Mouse (Mus musculus) gastrocnemius, adult 2 months (tissue): ENCODE results near the gene Rps6ka2. TPM values are rescaled to one million over a fixed set of nuclear protein-coding genes. Genes with fewer than 3 reads are reported as not detected.

ENCODE experiments used
- DNase-seq: peaks from one replicate; pipeline ENCODE4 v3.0.0; 2022
- H3K27ac ChIP-seq: fragments of 200-600 bp; 2 replicates; pipeline ENCODE4 v1.8.1; 2022; ENCODE audit warnings: mild to moderate bottlenecking
- H3K4me3 ChIP-seq: fragments of 200-600 bp; 2 replicates; pipeline ENCODE4 v1.8.1; 2022; ENCODE audit warnings: mild to moderate bottlenecking, moderate library complexity
- CTCF ChIP-seq: fragments of 200-600 bp; IDR thresholded peaks from 2 replicates; pipeline ENCODE4 v1.8.1; 2022; ENCODE audit warnings: antibody characterized with exemption, mild to moderate bottlenecking, moderate library complexity
- intact Hi-C: fragments of 180-260 bp; cut with DNase I; formaldehyde crosslinking; loops from one replicate; pipeline ENCODE4 v1.15.1; 2025
- total RNA-seq, 2 experiments: library from RNA; stranded (reverse); gene quantifications; 2 replicates each; pipeline ENCODE4 v1.2.3; 2021

The Rps6ka2 gene
- total RNA-seq, 2 experiments from 2014 or later, result 86.7 to 120 TPM

DNA sequence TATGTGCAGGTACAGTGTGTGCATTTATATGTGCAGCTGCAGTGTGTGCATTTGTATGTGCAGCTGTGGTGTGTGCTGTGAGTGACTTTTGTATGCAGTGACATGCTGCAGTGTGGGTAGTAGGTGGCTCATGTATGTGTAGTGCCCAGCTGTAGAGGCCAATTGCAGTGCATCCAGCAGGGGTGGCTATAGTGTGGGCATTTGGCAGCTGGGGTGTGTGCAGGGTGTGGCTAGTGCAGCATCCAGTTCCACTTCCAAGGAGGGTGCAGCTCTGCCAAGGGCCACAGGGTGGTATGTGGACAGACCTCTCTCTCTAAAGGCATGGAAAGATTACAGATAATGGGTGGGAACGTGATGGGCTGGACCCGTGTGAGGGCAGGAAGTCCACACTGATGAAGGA lies 43.3 kb downstream of the Rps6ka2 start:
- no peak for TF ChIP-seq CTCF
- Histone ChIP-seq H3K4me3 (no peak overlapping the region), H3K27ac (no peak overlapping the region)
- DNase-seq, result no peak
- intact Hi-C loops, result no loop called here

DNA sequence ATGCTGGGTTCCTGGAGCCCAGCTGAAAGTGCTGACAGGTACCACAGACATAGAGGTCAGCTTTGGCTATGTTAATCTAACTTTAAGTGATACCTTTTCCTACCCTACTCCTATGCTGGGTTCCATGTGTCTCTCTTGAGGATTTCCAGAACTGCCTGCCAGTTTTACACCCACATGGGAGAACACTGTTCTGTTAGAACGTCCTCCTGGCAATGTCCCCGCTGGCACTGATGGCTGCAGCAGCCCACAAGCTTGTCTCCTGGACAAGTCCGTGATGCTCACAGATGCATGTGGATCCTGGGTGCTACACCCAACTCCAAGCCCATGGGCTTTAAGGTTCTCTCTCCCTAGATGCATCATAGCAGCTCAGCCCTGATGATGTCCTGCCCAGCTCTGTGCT lies 44.1 kb downstream of the Rps6ka2 start:
- TF ChIP-seq CTCF, result no peak
- DNase-seq, result peak; percentile 44
- Histone ChIP-seq H3K4me3 (no peak overlapping the region), H3K27ac (no peak overlapping the region)
- intact Hi-C loops, result no loop called here

DNA sequence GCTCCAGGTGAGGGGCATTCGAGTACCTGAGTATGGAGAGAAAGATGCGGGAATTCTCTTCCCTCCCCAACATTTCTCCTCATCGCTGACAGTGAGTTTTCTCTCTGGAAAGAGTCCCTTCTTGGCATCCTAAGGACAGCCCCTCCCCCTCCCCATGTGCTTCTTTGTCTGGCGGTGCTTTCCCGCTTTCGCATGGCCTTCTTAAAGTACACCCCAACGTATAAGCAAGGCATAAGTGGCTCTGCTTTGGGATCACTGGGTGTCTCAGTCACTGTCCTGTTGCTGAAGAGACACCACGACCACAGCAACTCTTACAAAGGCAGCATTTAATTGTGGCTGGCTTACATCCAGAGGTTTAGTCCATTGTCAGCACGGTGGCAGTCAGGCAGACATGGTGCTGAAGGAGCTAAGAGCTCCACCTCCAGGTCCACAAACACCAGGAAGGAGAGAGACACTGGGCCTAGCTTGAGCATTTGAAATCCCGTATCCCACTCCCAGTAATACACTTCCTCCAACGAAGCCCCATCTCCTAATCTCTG lies 47.9 kb downstream of the Rps6ka2 start:
- no peak overlapping the region for H3K27ac ChIP-seq
- DNase-seq, result no peak
- intact Hi-C loops, result no loop called here
- H3K4me3 ChIP-seq, result no peak overlapping the region
- no peak for TF ChIP-seq CTCF

DNA sequence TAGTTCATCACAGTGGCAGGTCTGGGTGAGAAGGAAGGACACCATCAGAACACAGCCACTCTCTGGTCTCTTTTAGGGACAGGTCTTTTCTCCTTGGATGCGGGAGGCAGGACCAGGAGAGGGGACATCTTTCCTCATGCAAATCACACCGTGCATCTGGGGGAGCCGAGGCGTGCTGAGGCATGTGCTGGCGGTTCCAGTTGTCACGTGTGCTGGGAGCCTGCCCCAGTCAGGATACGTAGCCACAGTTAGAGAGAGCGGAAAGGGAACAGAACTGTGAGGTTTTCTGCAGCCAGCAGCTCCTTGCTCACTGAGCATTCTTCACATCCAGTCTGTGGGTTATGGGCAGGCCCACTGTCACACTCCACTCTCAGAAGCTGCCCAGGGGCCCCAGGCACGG lies 48.5 kb downstream of the Rps6ka2 start:
- Histone ChIP-seq H3K4me3 (no peak overlapping the region), H3K27ac (peak overlapping the region; percentile 66)
- intact Hi-C loops, result no loop called here
- no peak for DNase-seq
- no peak for TF ChIP-seq CTCF

DNA sequence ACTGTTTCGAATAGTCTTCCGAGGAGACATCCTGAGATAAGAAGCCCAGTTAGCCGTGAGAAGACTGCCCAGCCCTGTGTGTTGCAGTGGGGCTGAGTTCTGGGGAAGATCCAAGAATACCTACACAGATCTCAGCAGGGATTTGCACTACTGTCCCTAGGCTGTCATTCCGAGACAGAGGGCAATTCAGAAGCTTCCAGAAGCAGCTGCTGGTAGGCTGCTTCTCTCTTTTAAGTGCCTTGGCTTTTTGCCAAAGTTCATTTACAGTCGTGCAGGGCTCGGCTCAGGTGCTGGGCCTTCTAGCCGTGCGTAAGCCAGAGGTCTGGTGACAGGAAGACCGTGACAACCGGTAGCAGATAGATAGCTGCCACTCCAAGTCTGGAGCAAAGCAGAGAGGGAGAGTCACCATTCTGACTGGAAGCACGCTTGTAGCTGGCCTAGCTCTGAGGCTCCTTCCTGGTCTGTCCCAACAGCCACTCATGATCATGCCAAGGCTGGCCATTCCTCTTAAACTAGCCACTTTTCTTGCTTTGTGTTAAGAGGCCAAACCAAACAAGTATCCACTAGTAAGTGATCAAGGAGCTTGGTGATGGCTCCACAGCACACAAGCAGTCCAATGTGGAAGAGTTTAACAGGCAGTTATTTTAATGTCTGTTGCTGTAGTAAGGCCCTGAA lies 49.3 kb downstream of the Rps6ka2 start:
- peak overlapping the region; percentile 66 for H3K27ac ChIP-seq
- intact Hi-C loops, result no loop called here
- DNase-seq, result no peak
- no peak overlapping the region for H3K4me3 ChIP-seq
- no peak for TF ChIP-seq CTCF

DNA sequence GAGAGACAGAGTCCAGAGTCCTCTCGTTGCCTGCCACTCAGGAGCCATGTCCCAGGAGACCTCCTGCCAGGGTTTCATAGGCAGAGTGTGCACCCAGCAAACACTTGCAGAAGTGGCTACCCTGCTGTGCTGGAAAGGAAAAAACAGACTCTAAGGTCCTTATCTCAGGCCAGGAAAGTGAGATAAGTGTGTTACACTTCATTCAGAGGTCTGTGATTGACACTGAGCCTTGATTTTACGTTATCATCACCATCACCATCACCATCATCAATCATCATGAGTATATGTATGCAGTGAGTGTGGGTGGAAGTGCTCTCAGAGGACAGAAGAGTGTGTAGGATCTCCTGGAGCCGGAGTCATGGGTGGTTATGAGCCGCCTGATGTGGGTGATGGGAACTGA lies 51.4 kb downstream of the Rps6ka2 start:
- no peak for TF ChIP-seq CTCF
- H3K27ac ChIP-seq, result no peak overlapping the region
- no peak overlapping the region for H3K4me3 ChIP-seq
- no peak for DNase-seq
- intact Hi-C loops, result no loop called here

DNA sequence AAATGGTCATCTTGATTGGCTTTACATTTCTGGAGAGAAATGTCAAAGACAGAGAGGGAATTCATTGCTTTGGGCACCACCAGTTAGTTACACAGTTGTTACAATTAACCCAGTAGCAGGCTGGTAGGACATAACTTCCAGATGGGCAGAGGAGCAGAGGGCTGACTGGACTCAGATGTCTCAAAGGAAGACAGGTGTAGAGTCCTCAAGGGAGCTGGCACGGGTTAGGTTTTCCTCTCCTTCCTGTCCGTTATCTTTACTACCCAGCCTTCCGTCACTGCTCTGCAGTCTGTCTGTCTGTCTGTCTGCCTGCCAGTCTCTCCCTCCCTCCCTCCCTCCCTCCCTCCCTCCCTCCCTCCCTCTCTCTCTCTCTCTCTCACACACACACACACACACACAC lies 52.3 kb downstream of the Rps6ka2 start:
- TF ChIP-seq CTCF, result no peak
- intact Hi-C loops, result no loop called here
- no peak overlapping the region for H3K4me3 ChIP-seq
- DNase-seq, result no peak
- H3K27ac ChIP-seq, result no peak overlapping the region

DNA sequence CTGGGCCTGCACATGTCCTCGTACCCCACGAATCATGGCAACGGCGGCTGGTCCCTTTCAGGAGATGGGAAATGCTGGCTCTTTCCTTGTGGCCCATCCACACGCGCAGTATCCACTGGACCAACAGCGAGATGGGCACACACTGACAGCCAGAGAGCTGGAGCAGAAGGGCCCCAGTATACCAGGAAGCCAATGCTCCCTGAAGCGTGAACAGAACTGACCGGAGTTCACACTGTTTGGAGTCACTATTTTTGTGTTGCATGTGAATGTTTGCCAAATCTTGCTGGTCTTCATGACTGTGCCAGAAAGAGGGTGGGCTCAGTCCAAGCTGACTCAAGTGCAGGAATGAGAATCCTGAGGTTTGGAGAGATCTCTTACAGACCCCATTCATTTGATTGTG lies 58.6 kb downstream of the Rps6ka2 start:
- intact Hi-C loops, result no loop called here
- no peak for DNase-seq
- TF ChIP-seq CTCF, result no peak
- Histone ChIP-seq H3K4me3 (no peak overlapping the region), H3K27ac (no peak overlapping the region)

DNA sequence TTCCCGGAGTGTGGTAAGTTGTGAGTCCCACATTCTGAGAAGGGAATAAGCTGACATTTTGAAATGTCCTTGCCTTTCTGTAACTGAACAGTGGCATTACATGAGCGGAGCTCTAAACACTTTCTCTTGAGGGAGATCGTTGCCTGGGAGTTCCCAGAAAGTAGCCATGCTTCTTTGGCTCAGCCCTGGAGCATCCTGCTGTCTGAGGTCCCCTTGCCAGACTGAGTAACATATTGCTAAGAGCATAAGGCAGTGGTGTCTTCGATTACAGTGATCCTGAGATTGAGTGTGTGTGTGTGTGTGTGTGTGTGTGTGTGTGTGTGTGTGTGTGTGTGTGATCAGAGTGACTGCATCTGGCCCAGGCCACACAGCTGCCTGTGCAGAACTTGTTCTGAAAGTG lies 61.4 kb downstream of the Rps6ka2 start:
- DNase-seq, result no peak

DNA sequence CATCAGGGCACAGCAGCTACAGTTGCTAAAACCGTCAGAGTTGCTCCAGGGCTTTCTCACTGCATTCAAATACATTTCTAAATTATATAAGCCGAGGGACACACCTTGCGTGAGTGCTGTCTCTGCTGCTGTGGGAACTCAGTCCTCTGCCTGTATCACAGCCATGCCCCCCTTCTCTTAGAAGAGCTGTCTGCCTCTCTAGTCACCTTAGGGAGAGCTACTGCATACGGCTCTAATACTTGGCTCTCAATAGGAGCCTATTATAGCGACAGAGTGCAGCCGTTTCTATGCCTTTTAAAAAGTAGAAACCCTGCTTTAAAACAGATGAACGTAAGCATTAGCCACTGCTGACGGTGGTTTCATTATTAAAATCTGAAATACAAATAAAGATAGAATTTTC lies 61.9 kb downstream of the Rps6ka2 start:
- Histone ChIP-seq H3K4me3 (no peak overlapping the region), H3K27ac (no peak overlapping the region)
- TF ChIP-seq CTCF, result no peak
- intact Hi-C loops, result no loop called here
- DNase-seq, result no peak

More for the DNA sequence above, 61.4 kb downstream of the Rps6ka2 start:
- H3K4me3 ChIP-seq, result no peak overlapping the region
- no peak overlapping the region for H3K27ac ChIP-seq
- intact Hi-C loops, result no loop called here
- no peak for TF ChIP-seq CTCF

DNA sequence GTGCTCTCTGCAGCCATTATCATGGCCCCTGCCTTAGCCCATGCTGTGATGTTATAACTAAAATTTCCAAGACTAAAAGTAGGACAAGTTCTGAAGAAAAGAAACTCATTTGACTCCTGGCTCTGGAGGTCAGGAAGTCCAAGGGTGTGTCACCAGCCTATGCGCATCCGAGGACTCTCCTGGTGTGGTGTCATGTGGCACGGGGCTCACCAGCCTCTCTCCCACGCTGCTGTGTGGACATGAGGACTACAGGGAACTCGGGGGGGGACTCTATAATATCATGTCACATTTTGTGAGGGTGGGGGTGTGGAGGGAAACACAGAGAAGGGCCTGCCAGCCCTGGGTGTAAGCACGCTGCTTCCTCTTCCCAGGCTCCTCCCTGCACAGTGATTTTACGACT lies 62.5 kb downstream of the Rps6ka2 start:
- intact Hi-C loops, result no loop called here
- Histone ChIP-seq H3K27ac (no peak overlapping the region), H3K4me3 (no peak overlapping the region)
- no peak for TF ChIP-seq CTCF
- no peak for DNase-seq

DNA sequence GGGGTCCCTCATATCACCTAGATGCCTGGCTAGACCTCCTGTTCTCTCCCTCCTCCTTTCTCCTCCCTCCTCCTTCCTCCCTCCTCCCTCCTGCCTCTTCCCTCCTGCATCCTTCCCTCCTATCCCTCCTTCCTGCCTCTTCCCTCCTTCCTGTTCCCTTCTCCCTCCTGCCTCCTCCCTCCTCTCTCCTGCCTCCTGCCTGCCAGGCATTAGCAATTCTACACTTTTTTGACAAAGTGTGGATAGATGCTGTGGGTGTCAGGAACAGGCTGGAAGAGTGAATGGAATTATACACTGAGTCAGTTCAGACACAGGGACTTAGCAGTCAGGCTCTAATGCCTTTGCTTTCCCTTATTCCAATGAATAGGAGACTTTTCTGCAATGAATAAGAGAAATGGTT lies 63.3 kb downstream of the Rps6ka2 start:
- Histone ChIP-seq H3K27ac (no peak overlapping the region), H3K4me3 (no peak overlapping the region)
- intact Hi-C loops, result no loop called here
- no peak for TF ChIP-seq CTCF
- no peak for DNase-seq

DNA sequence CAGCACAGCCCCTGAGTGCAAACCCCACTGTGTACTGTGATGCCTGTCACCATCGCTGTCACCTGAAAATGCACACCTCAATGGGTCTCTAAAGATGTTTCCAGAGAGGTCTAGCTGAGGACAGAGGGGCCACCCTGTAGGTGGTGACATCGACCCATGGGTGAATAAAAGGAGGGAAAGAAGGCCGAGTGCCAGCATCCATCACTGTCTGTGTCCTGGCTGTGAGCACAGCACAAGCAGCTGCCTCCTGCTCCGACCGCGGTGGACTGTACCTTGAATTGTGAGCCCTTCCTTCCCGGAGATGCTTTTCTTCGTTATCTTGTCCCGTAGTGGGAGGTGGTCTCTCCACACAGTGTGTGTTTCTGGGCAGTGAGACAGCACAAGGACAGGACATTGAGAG lies 67.8 kb downstream of the Rps6ka2 start:
- no peak overlapping the region for H3K27ac ChIP-seq
- no peak for TF ChIP-seq CTCF
- no peak overlapping the region for H3K4me3 ChIP-seq
- DNase-seq, result no peak
- intact Hi-C loops, result no loop called here

DNA sequence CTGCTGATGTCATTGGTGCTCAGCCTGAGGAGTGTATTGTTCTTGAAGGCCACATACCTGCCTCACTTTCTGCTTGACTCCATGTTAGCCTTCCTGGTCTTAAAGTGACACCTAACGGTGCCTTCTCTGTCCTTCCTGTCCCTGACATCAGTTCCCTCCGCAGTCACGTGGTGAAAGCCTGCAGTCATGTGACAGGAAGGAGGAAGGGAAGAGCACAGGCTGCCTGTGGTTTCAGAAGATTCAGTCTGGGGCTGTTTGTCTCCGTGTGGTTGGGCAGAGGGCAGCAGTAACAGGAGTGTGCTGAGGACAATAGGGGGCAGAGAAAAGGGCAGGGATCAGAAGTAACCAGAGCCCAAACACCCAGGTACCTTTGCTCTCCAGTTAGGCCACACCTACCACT lies 68.9 kb downstream of the Rps6ka2 start:
- TF ChIP-seq CTCF, result no peak
- intact Hi-C loops, result no loop called here
- DNase-seq, result no peak
- Histone ChIP-seq H3K27ac (no peak overlapping the region), H3K4me3 (no peak overlapping the region)
